Mouse (Mus musculus): Measurements from ENCODE around the gene Kif14. TPM values are rescaled to one million over a fixed set of nuclear protein-coding genes. Genes with fewer than 3 reads are reported as not detected.
A peak's percentile ranks its signal among the peaks of the same experiment; 100 is the strongest.

Gene Kif14
- total RNA-seq (2021): under 1 TPM; 0.13 to 0.20 TPM
- long read RNA-seq: 0 reads

GRCm38 (mm10) chr1:136466143-136466811, at the start of gene Kif14:
Gene Kif14, plus strand, starts transcription at chr1:136466343.
- peak; percentile 86 to 92 for DNase-seq (ENCODE audit: low spot score in 2 of 2)

DNA sequence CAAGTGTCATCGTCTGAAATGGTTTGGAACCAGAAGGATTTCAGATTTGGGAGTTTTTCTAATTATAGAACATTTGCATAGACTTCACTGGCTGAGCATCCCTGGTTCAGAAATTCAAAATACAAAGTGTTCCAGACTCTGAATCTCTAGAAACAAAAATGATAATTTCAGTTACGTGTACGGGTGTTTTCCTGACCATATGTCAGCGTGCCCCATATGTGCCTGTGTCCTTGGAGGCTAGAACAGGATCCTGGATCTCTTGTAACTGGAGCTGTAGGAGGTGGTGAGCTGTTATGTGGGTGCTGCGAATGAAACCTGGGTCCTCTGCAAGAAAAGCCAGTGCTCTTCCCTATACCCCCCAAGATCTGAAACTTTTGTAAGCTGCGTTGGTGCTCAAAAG, 47.8 kb upstream of the Kif14 start:
- peak in 1 of 2 experiments; percentile 47 for DNase-seq (ENCODE audit: low spot score in 2 of 2)

DNA sequence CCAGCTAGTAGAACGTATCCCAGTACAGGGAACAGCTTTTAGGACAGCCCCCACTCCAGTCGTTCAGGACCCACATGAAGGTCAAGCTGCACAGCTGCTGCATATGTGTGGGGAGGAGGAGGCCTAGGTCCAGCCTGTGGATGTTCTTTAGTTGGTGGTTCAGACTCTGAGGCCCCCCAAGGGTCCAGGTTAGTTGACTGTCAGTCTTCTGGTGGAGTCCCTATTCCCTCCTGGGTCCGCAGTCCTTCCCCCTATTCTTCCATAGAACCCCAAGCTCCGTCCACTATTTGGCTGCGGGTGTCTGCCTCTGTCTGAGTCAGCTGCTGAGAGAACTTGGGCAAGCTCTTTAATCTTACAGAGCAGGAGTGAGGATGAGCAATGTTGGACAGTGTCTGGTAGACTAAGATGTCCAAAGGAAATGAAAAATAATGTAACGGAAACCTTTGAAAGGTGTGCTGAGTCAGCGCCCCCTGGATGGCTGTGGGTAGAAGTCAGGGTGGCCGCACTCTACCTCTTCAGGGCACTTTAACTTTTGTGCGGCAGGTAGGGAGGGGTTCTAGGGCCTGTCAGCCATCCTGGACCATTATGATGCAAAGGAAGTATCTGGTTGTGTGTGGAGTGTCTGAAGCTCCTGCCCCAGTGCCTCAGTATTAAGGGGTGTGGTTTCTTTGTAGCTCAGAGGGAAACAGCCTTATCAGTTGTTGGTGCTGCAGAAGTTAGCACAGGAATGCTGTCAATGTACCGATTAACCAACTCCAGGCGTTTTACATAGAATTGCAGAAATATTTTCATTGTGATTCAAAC, 38.8 kb upstream of the Kif14 start:
- DNase-seq (ENCODE audit: low spot score in 2 of 2): no peak

- no peak for DNase-seq (ENCODE audit: low spot score in 2 of 2)
Observed at GRCm38 (mm10) chr1:136428981-136429380, 37.2 kb upstream of the Kif14 start.

DNA sequence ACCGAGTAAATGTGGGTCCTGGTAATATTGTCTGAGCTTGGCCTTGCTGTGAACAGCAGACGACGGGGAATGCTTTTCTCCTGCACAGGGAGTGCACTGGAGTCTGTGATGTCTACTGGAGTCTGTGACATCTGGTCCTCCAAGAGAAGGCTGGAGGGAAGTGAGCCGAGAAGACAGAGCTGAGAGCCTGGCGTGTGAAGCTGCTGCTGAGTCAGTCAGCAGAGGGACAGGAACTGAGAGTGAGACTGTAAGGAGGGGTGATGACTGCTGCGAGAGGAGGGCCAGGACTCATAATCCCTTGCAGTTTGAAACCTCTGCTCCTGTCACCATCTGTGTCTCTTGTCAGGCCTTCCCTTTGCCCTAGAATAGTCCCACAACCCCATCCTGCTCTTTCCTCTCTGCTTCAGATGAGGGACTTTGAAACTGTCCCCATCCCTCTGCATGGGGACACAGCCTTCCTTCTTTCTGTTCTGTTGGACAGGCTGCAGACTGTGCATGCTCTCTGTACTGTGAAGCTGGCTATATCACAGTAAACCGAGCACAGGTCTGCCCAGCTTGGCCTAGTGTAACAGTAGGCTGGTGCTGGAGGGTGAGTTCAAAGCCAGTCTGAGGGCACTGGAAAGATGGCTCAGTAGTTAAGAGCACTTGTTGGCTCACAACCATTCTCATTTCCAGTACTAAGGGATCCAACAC, 35.9 kb upstream of the Kif14 start:
- DNase-seq (ENCODE audit: low spot score in 2 of 2): no peak

DNA sequence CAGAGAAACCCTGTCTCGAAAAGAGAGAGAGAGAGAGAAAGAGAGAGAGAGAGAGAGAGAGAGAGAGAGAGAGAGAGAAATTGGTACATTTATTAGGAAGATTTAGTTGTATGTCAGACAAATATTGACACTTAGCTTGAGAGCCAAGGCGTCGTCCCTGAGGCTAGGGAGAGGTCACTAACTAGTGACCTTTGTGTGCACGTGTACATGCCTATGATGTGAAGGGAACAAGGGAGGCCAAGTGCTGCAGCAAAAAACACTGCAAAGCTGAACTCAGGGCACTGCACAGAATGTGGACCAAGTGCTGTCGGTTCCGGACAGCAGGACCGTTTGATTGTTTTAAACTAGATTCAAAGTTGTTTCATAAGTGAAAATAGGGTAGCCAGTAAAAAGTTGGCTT, 25.4 kb upstream of the Kif14 start:
- no peak for DNase-seq (ENCODE audit: low spot score in 2 of 2)

- no peak for DNase-seq (ENCODE audit: low spot score in 2 of 2)
Observed at GRCm38 (mm10) chr1:136442809-136443208, 23.3 kb upstream of the Kif14 start.

GRCm38 (mm10) chr1:136444555-136445255, 21.4 kb upstream of the Kif14 start:
- no peak for DNase-seq (ENCODE audit: low spot score in 2 of 2)

GRCm38 (mm10) chr1:136446933-136447332, 19.2 kb upstream of the Kif14 start:
- DNase-seq (ENCODE audit: low spot score in 2 of 2): no peak

DNA sequence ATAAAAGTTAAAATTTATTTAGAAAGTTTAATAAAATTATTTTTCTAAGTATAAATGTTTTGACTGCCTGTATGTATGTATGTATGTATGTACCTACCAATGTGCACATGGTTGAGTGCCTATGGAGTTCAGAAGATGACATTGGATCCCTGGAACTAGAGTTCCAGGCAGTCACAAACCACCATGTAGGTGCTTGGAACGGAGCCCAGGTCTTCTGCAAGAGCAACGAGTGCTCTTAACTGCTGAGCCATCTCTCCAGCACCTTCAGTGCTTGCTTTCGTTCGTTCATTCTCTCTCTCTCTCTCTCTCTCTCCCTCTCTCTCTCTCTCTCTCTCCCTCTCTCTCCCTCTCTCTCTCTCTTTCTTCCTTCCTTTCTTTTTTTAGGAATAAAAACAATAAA, 18.8 kb upstream of the Kif14 start:
- no peak for DNase-seq (ENCODE audit: low spot score in 2 of 2)

GRCm38 (mm10) chr1:136449541-136449940, 16.6 kb upstream of the Kif14 start:
- no peak for DNase-seq (ENCODE audit: low spot score in 2 of 2)

- DNase-seq (ENCODE audit: low spot score in 2 of 2): no peak
Observed at GRCm38 (mm10) chr1:136450206-136450605, 15.9 kb upstream of the Kif14 start.

DNA sequence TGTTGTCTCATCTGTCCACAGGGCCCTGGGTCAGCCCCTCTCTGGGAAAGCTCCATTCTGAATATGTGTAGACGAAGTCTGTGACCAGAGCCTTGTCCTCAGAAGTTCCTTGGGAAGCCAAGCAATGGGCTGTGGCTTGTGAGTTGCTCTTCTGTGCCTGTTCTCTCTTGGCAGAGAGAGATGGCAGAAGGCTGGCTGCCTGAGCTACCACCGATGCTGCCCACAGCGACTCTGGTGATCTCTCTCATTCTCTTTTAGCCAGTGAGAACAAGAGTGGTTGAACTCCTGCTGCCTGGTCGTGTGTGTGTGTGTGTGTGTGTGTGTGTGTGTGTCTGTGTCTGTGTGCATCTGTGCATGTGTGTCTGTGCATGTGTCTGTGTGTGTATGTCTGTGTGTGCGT, 13.7 kb upstream of the Kif14 start:
- DNase-seq (ENCODE audit: low spot score in 2 of 2): no peak

DNA sequence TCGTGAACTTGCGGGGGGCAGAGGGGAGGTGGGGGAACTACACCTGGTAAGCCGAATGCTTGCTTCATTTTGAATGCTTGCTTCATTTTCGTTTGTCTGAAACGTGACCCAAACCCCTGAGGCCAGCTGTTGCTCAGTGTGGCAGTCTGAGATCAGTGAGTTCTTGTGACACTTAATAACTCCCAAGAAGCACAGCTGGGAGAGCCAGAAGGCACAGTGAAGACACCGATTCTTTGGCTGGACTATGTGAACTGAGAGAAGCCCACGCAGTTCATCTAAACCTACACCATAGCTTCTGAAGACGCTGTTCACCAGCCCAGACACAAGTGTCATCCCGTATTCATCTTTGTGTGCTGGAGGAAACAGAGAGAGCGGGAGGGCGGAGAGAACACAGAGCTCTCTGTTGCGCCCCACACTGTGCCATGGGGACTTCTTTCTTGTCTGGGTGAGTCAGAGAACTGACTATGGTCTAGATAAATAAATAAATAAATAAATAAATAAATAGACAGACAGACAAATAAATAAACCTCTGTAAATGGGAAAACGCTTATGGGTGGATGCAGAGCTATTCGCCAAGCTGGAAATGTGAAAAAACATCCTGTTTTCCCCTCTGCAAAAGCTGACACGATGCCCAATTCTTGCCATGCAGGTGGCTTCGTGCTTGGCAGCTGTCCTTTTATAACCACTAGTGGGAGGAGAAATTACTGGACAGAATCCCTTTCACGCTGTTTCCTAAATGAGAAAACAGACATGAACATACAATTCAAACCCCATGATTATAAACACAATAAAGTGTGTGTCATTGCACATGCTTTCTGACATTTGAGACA, 10.2 kb upstream of the Kif14 start:
- DNase-seq (ENCODE audit: low spot score in 2 of 2): peak in 1 of 2 experiments; percentile 26

DNA sequence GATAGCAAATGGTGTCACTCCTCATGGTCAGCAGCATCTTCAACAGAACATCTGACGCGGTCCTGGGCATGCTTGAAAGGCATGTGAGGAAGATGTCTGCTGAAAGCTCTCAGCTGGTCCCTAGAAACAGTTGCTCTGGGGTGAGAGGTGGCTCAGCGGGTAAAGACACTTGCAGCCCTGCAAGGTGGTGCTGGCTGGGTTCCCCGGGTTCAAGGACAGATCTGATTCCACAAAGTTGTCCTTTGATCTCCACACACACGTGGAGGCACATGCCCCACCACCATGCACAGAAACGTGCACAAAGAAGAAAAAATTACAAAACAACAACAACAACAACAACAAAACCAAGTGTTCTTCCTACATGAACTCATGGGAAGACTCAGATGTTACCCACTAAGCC, 9.4 kb upstream of the Kif14 start:
- DNase-seq (ENCODE audit: low spot score in 2 of 2): no peak

- DNase-seq (ENCODE audit: low spot score in 2 of 2): no peak
Observed at GRCm38 (mm10) chr1:136457403-136457802, 8.7 kb upstream of the Kif14 start.

DNA sequence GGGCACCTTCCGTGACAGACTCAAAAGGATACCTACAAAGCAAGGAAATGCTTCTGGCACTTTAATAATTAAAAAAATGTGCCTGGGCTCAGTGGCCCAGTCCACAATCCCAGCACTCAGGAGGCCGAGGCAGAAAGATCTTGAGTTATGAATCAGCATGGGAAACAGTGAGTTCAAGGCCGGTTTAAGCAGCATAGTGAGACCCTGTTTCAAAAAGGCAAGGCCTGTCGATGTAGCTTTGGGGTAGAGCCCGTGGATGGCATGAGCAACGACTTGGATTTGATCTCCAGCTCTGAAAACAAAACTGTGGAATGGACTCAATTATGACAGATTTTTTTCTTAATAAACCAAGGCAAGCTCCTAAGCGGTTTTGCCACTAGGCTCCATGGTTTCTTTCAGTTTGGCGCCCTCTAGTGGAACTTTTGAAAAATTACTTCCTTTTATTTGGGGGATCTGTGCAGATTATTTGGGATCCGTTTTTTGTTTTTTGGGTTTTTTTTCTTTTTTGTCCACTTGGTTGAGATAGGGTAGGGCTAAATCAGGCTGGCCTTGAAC, 7.4 kb upstream of the Kif14 start:
- peak; percentile 8 to 32 for DNase-seq (ENCODE audit: low spot score in 2 of 2)

GRCm38 (mm10) chr1:136462443-136462842, 3.7 kb upstream of the Kif14 start:
- no peak for DNase-seq (ENCODE audit: low spot score in 2 of 2)

DNA sequence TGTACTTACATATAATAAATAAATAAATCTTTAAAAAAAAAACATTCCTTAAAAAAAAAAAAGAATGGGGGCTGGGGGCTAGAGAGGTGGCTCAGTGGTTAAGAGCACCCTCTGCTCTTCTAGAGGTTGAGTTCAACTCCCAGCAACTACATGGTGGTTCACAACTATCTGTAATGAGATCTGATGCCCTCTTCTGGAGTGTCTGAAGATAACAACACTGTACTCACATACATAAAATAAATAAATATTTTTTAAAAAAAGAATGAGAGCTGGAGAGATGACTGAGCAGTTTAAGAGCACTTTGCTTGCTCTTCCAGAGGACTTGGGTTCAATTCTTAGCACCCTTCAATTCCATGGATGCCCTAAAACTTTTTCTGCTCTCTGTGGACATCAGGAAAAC, 975 bp upstream of the Kif14 start:
- no peak for DNase-seq (ENCODE audit: low spot score in 2 of 2)

GRCm38 (mm10) chr1:136469408-136469807, 3.3 kb downstream of the Kif14 start:
- no peak for DNase-seq (ENCODE audit: low spot score in 2 of 2)
